Mouse (Mus musculus) cerebellum, adult (tissue): Measurements from ENCODE around the gene Hcfc2.

Experiments used
- ATAC-seq: cut with Nextera tagmentation; 2 replicates; pipeline ENCODE4 v1.9.2; 2017; ENCODE audit warnings: mild to moderate bottlenecking, moderate library complexity, mixed read lengths; ENCODE audit not compliant: insufficient number of reproducible peaks, low FRiP score, low TSS enrichment

The Hcfc2 gene

DNA sequence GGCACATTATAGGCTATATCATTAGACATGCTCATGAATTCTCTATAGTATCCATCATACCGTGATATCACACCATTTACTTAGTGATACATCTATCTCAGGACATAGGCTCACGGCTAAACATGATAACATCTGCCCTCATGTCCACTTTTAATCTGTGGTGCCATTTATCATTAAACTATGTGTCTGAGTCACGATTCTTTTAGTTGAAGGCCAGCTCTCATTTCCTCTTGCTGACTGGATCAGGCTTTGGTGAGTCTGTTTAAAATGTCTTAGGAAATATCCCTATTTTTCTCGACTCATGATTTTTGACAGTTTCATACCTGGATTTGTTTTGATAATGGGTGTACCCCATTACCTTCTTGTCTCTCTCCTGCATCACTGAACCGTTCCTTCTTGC is at the start of gene Hcfc2:
Gene Hcfc2 (plus strand): TSS at position 205 of the 400 bp plus-strand sequence.
- no peak for ATAC-seq

DNA sequence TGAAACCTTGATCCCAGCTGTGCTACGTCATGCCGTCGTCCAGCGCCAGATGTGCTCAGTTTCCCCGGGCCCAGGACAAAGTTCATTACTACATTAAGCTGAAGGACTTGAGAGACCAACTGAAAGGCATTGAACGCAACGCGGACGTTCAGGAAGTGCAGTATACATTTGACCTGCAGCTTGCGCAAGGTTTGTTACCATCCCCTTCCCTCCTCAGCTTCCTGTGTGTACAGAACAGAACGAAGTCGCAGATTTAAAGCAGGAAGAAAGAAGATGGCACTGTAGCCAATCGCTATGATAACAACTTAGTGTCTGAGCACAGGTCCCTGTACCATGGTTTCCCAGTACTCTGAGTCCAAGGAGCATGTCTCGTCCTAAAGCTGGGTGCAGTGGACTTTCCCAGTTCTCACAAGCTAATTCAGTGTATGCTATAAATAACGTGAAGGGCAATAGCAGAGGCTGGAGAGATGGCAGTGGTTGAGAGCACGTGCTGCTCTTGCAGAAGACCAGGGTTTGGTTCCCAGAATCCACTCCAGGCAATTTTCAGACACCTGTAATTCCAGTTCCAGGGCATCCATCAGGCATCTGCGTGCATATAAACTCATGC is 48.7 kb upstream of the Hcfc2 start:
- no peak for ATAC-seq

DNA sequence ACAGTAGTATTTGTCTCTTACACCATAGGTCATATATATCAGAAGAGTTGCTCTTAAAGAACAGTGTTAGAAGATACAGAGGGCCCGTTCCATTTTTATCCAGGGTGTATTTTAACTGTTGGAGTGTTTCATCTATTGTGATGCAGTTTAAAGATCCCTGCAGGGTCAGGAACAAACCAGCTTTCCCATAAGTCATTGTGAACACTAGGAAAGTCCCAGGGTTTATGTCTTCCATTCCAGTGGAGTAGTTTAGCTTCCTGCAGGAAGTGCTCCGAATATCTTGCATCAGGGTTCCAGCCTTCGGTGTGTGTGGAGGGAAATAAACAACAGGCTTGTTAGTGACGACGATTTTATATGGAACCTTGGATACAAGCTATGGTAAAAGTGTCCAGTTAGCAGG is 44.7 kb upstream of the Hcfc2 start:
- ATAC-seq, result no peak

DNA sequence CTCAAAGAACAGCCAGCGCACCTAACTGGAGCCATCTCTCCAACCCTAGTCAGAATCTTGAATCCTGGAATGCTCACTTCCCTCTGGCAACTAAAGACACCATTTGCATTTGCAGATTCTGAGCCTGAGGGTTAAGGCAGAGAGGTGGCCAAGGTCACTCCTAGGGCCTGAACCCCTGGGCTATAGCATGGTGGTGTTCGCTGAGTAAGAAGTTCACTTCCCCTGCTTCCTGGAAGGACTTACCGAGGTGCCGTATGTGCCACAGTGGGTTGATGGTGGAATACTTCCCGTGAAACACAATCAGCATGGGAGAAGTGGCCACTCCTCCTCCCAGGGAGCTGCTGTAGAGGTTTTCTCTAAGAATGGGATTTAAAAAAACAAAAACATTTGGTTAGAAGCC is 43.3 kb upstream of the Hcfc2 start:
- no peak for ATAC-seq

DNA sequence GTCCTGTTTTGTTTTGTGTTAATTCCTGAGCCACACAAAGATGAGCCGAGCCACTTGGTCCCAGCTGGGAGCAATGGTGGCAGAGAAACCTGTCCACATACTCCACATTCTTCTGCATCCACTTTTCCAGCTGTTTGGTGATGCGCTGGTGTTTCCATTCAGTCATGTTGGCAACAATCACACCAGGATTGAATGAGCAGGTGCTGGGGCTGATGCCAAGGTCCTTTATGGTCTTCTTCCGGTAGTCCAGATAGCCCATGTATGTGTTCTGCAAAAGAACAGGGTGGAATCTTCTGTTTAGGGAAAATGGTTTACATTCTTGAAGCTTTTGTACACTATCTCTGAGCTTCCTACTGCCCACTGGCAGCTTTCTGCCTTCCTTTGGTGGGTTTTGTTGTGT is 41.4 kb upstream of the Hcfc2 start:
- no peak for ATAC-seq

DNA sequence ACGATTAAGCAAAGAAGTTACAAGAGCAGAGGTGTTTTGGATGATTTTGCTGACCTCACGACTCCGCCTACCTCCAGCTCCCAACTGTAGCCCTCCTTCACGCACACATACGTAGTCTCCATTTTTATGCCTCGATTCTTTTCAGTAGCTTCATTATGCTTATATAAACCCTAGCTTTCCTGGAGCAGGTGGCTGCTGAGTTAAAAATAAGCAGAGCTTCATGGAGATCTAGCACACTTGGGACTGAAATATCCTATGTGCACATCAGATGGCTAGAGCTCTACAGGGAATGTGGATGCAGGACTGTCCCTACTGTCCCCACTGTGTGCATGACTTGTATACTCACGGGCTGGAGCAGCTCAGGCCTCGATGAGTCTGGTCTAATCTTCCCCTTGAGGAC is 34.1 kb upstream of the Hcfc2 start:
- ATAC-seq, result peak; percentile 41; the same call in 1 of the 2 replicates

DNA sequence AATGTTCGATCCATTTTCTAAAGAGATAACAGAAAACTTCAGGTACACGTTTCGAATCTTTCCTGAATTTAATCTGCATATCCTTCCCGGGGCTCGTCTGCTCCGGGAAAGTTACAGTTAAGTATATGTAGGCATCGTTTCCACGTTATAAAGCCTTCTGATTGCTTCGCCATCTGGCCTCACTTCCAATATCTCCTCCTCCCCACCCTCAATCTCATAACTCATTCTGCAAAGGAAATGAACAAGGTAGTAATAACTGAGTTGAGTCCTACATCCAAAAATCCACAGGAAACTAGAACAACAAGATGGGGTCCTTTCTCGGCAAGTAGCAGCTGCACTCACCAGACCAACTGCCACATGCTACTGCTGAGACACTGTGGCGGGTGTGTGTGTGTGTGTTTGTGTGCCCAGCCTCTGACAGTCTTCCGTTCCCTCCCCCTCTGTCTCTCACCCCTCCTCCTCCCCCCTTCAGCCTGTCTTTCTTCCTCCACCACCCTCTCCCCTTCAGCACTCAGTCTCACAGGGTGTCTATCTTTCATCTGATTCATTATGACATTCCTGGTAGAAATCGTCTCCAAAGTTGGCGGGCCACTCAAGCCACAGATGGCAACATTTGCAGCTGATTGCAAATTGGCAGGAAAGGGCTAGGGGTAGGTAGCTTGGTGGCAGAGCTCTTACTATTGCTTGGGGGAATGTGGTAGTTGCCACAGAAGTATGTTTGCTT is 33.5 kb upstream of the Hcfc2 start:
- peak; percentile 80 for ATAC-seq

DNA sequence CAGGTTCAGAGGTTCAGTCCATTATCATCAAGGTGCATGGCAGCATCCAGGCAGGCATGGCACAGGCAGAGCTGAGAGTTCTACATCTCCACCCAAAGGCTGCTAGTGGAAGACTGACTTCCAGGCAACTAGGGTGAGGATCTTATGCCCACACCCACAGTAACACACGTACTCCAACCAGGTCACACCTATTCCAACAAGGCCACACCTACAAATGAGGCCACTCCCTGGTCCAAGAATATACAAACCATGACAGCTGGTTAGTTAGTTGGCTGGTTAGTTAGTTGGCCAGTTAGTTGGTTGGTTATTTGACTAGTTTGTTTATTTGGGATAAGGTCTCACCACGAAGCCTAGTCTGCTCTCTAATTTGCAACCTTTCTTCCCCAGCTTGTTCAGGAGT is 32.7 kb upstream of the Hcfc2 start:
- ATAC-seq, result no peak

DNA sequence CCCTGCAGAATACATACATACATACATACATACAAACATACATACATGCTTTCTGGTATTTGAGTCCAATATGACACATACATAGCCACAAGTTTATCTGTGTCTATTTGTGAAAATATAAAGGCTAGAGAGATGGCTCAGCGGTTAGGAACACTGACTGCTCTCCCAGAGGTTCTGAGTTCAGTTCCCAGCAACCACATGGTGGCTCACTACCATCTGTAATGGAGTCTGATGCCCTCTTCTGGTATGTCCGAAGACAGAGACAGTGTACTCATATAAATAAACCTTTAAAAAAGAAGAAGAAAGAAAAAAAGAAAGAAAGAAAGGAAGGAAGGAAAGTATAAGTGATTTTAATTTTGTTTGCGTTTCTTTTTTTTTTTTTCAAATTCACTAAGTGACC is 30.0 kb upstream of the Hcfc2 start:
- ATAC-seq, result no peak

DNA sequence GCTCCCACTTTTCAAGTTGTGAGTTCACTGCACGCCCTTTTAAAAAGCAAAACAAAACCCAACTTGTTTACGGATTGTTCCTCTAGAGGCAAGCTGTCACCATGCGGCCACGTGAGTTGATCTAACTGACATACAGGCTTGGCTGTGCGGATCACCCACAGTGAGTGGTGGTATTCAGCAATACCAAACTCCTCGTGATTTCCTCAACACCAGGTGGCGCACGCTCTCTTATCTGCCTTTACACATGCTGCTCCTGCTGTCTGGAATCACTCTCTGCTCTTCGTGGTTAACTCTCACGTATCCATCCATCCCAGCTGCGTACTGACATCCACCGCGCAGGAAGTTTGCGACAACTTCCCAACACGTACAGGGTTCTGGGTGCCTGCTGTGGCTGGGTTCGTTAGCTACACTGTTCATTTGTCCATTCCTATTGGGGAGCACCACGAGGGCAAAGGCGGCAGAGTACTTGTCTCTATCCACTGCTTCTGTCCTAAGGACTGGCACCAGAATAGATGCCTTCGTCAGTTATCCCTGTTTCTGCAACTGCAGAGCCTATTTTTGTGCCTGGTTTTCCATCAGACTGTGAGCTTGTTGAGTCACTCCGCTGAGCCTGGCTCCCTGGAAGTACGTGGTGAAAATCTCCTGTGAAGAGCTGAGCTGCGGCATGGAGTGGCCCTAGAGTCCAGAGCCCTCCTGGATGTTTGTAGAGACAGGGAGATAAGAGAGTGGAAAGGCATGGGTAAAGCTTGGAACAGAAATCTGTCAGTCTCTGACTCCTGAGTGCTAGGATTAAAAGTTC is 29.3 kb upstream of the Hcfc2 start:
- peak; percentile 69 for ATAC-seq

DNA sequence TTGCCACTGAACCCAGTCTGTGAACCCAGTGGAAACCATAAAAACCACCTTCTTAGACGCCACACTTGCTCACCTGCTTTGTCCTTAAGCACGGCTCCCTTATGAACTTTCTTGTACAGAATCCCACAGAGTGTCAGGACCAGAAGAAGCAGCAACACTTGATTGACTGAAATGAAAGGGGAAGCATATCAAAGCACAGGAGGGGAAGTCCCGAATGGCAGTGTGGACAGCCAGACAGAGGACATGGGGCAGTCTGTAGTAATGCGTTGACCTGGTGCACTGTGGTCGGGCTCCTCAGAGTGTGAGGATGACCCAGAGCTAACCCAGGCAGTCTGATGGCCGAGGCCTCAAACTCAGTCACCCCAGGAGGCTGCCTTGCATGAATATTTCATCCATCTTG is 25.8 kb upstream of the Hcfc2 start:
- no peak for ATAC-seq

DNA sequence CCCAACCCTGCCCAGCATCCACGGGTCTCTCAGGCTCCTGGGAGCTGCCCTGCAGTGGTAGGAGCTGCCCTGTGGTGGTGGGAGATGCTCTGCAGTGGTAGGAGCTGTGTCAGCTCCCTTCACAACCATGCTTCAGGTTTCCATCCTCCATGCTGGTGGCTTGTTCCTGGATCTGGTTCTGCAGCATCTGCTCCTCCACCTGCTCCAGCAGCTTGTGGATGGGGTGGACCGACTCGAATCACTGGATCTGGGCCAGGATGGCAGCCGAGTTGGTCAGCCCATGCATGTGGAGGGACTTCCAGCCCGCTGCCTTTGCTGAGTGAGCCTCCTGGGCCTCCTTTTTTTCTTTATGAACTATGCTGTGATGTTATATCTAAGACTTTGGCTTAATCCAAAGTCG is 19.0 kb upstream of the Hcfc2 start:
- ATAC-seq, result peak; percentile 97

DNA sequence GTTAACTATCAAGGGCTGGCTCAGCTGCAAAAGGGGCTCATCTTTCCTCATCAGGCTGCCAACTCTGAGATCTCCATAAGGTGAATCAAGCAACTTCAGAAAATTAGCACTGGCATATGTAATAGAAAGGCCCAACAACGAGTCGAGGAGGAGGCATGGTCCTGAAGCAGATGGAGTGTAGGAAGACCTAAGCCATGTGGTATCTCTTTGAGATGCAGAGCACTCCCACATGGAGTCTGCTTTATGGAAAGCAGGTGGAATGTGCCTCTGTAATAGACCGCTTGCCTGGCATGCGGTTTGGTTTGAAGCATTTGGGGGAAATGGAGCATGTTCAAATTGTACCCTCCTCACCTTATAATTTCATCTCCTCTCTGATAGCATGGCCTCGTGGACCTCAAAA is 15.2 kb upstream of the Hcfc2 start:
- no peak for ATAC-seq

DNA sequence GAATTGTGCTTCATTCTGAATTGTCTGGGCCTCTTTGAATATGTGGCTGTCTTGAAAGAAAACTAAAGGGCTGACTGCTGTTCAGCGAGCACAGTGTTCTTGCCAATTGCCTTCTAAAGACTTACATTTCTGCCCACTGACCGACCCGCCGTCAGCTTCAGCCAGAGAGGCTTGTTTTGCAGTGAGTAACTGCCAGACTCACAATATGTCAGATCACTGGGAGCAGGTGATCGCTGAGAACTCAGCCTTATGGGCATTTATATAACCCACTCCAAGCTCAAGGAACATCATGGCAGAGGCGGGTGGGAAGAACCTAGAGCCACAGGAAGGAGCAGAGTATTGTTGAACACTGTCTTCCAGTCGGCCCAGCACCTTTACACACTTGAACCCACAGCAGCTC is 14.3 kb upstream of the Hcfc2 start:
- ATAC-seq, result peak; percentile 27; the same call in 1 of the 2 replicates

DNA sequence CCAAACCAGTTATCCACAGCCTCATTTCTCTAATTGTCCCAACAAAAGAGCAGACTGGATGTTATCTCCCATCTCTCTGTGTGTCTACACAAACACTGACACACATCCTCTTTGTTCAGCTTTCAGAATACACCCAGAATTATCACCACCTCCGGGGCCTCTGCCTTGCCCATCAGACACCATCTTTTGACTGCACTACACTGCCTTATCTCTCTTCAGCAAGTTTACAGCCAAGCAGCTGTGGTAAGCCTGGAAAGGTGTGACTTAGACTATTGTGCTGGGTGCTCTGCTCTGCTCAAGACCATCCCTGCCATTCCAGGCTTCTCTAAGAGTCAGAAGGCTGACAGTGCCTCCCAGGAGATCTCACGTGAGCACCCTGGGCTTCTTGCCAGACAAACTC is 10.5 kb upstream of the Hcfc2 start:
- no peak for ATAC-seq

DNA sequence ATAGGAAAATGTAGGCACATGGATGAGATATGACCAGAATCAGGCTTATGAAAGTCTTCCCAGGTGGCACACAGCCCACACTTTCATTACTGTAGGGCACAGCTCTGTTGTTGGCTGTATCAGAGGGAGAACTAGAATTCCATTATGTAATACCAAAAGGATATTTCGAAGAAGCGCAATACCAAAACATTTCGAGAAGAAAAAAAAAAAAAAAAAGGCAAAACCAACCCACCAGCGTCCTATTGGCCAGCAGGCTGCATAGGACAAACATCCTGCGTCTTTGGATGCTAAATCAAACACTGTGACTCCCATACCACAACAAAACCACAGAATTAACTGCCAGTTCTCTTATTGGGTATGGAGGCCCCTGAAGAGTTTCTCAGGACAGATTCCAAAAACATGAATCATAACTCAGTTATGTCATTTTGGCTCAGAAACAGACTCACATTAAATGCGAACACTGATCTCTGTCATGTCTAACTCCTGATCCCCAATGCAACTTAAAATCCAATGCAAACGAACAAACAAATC is 6.2 kb upstream of the Hcfc2 start:
- ATAC-seq, result no peak

DNA sequence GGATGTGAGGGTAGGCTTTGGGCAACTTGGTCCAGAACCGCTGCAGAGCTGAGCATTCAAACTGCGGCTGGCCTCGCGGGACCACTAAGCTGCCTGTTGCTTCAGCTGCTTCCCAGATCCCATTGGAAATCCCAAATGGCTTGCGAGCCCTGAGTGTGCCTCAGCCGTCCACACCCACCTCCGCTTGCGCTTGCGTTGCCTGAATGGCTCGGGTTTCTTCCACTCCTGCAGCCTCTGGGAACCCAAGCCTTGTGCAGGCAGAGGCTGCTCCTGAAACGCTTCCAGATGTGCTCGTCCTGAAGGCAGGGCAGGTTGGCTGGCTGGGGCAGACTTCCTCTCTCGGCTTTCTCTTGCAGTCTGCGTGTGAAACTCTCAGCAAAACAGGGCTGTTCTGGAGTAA is 5.5 kb upstream of the Hcfc2 start, which contains the start of gene Glt8d2:
Gene Glt8d2 (minus strand): TSS at position 157 of the 400 bp plus-strand sequence.
- ATAC-seq, result no peak

DNA sequence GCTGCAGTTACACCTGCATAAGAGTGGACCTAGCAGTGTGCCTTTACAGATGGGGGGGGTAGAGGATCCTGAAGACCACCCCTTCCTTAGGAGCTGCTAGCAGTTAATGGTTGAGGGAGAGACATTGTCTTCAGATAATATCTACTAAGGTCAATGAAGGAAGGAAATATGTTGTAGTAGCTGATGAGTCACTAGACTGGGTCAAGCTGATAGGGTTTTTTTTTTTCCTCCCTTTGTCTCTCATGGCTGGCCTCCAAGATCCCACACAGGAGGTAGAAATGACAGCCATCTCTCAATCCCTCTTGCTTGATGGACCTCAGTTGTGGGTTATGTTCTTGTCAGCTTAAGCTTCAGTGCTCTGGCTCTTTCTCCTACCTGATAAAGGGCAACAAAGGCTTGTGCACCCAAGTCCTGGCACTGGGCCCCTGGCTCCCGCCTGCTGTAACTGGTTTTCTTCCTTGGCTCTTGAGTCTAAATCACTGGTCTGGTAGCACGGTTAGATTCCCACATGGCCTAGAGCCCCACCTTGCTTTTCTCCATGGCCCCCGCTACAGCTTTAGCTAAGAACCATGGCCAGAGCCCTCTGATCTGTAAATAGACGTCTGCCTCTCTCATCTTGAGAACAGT is 606 bp downstream of the Hcfc2 start:
- no peak for ATAC-seq

DNA sequence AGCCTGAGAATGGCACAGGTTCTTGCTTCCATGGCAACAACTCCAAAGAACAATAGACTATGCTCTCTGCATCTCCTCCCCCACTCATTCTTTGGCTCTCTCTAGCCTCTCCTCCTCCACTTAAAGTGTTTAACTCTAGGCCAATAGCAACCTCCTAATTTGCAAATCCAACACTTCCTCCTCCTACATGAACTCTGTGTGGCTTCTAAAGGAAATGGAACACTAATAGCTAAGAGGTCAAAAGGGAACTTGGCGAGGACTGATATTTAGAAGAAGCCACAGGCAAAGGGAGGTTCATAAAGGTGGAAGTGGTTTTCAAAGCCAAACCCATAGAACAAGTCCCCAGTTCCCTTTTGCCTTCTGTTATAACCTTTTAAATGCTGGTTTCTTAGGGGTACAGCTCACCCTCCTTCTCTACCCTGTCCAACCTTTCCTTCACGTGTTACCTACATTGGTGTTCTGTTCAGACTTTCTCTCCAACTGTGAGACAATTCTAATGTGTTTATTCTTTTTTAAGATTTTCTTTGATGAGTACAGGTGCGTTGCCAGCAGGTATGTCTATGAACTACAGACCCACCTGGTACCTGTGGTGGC is 1.4 kb downstream of the Hcfc2 start:
- ATAC-seq, result no peak

DNA sequence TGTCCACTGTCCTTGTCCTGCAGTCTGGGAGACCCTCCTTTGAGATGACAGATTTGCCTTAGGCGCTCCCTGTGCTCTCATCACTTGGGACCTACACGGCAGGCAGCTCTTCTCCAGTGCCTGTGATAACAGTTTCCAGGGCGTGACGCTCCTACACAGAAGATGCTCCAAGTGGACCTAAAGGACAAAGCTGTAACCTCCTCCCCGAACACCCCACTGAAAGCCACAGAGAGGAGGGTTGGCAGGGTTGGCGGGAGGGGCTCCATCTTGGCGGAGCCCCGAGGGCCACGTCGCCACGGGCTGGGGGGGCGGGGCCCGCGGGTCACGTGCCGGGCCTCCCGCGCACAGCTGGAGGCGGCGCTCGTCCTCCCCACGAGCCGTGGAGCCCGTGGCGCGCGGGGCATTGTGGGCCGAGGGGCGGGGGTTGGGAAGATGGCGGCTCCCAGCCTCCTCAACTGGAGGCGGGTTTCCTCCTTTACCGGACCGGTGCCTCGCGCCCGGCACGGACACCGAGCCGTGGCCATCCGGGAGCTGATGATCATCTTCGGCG is 2.8 kb downstream of the Hcfc2 start:
- ATAC-seq, result peak; percentile 84
